Mouse (Mus musculus) embryonic facial prominence, embryonic 10.5 days (tissue): ENCODE measurements around the gene Rnf144b. TPM values are rescaled to one million over a fixed set of nuclear protein-coding genes. Genes with fewer than 3 reads are reported as not detected.
A peak's percentile ranks its signal among the peaks of the same experiment; 100 is the strongest.

Experiments used
- DNase-seq: peaks from one replicate; pipeline ENCODE4 v3.0.0-alpha.2; 2017; ENCODE audit warnings: low spot score
- H3K27ac ChIP-seq: fragments of 300-500 bp; sonication (generic); replicated peaks from 2 replicates; pipeline ENCODE4 v1.5.1; 2016; ENCODE audit warnings: mild to moderate bottlenecking
- H3K27me3 ChIP-seq: fragments of 300-500 bp; sonication (generic); replicated peaks from 2 replicates; pipeline ENCODE4 v1.6.1; 2016; ENCODE audit warnings: low read depth, mild to moderate bottlenecking; ENCODE audit not compliant: poor library complexity, severe bottlenecking
- H3K36me3 ChIP-seq: fragments of 300-500 bp; sonication (generic); replicated peaks from 2 replicates; pipeline ENCODE4 v1.6.1; 2016; ENCODE audit warnings: mild to moderate bottlenecking, moderate library complexity
- H3K4me1 ChIP-seq: fragments of 300-500 bp; sonication (generic); 2 replicates; pipeline ENCODE4 v1.6.1; 2016
- H3K4me3 ChIP-seq: fragments of 300-500 bp; sonication (generic); 2 replicates; pipeline ENCODE4 v1.5.1; 2016; ENCODE audit warnings: mild to moderate bottlenecking, moderate library complexity
- H3K9me3 ChIP-seq: fragments of 300-500 bp; sonication (generic); 2 replicates; pipeline ENCODE4 v1.6.1; 2016; ENCODE audit warnings: mild to moderate bottlenecking
- WGBS: fragments of 180-500 bp; shearing (Covaris S2); methylation state at CpG from one replicate; pipeline ENCODE4 v1.1.7; 2016; 5-methylcytosine and 5-hydroxymethylcytosine counted together
- polyA plus RNA-seq: library from polyadenylated mRNA; unstranded; fragments of >200 nt; fragmentation: Nextera tagmentation; extraction: Ambion mirVana; gene quantifications from 2 replicates; pipeline ENCODE4 v1.2.1, GENCODE M21; 2016

Gene Rnf144b
- polyA plus RNA-seq, 1 experiment from 2014 or later, result 0.90 TPM

DNA sequence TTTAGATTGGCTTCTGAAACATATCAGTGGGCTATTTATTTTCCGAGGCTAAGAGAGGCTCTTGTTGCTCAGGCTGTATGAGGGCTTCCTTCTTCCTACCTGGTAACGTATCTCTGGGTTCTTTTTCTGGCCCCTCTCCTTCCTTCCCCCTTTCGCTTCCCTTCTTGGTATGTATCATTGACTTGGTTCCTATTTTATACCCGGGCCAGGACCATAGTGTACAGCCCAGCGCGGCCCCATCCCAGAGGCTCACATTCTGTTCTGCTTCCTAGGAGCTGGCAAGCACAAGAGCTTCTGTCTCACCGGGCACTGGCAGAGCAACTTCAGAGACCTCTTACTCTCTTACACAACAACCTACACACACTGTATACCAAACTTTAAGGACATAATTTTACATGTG lies 67.5 kb downstream of the Rnf144b start:
- 92% methylated on average over 7 of the region's 7 CpGs for WGBS
- H3K27ac ChIP-seq, result no peak overlapping the region

DNA sequence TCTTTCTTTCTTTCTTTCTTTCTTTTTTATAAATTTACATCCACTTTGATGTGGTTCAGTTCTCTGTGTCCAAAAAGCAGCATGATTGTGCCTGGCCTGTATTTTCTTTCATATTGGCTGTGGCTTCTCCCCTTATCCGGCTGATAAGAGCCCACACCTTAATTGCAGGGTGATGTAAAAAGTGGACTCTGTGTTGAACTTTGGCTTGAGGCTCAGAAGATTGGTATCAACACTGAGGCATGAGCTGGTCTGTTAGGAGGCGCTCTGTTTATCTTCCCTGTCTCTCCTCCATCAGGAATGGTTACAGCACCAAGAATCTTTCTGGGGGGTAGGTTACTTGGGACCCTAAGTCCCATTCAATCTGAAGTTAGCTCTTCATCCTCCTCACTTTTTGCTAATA lies 69.7 kb downstream of the Rnf144b start:
- peaks cover 22% of the 10 kb centered on the region for H3K4me1 ChIP-seq
- DNase-seq, result no peak
- H3K9me3 ChIP-seq, result no peaks in the 10 kb centered on the region
- no peak overlapping the region for H3K27ac ChIP-seq
- no peak overlapping the region for H3K4me3 ChIP-seq
- H3K27me3 ChIP-seq, result peaks cover 43% of the 10 kb centered on the region
- H3K36me3 ChIP-seq, result no peaks in the 10 kb centered on the region
- 77% methylated on average over 2 of the region's 2 CpGs for WGBS

More for the DNA sequence above, 67.5 kb downstream of the Rnf144b start:
- DNase-seq, result no peak
- Histone ChIP-seq H3K9me3 (no peaks in the 10 kb centered on the region), H3K36me3 (no peaks in the 10 kb centered on the region), H3K4me3 (no peak overlapping the region), H3K27me3 (peaks cover 29% of the 10 kb centered on the region), H3K4me1 (peaks cover 25% of the 10 kb centered on the region)

DNA sequence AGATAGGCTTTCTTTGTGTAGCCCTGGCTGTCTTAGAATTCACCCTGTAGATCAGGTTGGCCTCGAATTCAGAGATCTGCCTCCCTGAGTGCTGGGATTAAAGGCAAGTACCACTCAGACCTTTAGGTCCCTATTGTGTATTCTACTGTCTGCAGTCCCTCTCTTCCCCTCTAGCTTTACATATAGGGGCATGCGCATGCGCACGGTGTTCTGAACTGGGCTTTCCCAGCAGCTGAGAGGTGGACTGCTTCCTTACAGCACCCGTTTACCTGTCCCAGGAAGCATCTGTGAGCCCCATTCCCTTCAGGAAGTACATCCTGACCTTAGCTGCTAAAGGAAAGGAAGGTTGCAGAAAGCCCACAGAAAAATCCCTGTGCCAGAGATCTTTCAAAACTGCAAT lies 70.3 kb downstream of the Rnf144b start:
- 76% methylated on average over 5 of the region's 5 CpGs for WGBS
- Histone ChIP-seq H3K27ac (no peak overlapping the region; the same call in 1 of the 2 replicates), H3K27me3 (peaks cover 49% of the 10 kb centered on the region)

DNA sequence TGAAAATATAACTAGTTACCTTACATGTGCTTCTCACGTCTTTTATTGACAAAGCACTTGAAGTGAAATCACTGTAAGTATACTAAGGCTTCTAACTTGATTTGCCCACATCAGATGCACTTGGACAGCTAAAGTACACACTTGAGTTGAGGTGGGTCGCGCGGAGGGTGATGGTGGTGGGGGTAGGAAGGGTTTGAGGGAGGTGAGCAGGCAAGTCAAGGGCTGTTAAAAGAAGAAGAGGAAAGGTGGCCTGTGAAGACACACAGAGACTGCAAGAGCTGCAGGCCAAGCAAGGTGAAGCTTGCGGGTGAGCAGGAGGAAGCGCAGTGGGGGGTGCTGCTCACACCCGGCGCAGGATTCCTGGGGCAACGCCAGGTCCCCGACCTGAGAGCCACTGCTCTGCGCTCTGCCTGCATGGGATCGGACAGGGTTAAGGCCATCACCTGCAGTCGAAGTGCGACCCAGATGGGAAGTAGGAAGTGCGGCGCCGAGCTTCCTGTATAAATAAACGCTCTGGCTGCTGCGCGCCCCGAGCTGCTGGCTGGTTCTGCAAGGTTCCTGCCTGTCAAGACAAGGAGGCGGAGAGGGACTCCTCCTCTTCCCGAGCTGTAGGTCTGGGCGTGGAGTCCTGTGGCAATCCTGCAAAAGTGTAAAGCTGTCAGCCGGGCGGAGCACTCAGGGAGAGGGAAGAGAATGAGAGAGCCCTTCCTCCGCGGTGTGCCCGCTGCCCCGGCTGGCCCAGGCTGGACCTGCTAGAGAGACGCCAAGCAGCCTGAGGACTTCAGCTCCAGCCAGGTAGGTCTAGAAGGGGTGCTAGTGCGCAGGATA lies 71.1 kb downstream of the Rnf144b start:
- WGBS, result 7% methylated on average over 32 of the region's 32 CpGs
- peak overlapping the region; percentile 79 for H3K27ac ChIP-seq
- no peaks in the 10 kb centered on the region for H3K9me3 ChIP-seq
- H3K4me1 ChIP-seq, result peaks cover 22% of the 10 kb centered on the region
- DNase-seq, result peak; percentile 79
- H3K36me3 ChIP-seq, result no peaks in the 10 kb centered on the region
- H3K4me3 ChIP-seq, result peak overlapping the region; percentile 62
- peaks cover 49% of the 10 kb centered on the region for H3K27me3 ChIP-seq

More for the DNA sequence above, 70.3 kb downstream of the Rnf144b start:
- H3K4me1 ChIP-seq, result peaks cover 22% of the 10 kb centered on the region
- no peaks in the 10 kb centered on the region for H3K36me3 ChIP-seq
- H3K9me3 ChIP-seq, result no peaks in the 10 kb centered on the region
- DNase-seq, result peak; percentile 21
- H3K4me3 ChIP-seq, result no peak overlapping the region

DNA sequence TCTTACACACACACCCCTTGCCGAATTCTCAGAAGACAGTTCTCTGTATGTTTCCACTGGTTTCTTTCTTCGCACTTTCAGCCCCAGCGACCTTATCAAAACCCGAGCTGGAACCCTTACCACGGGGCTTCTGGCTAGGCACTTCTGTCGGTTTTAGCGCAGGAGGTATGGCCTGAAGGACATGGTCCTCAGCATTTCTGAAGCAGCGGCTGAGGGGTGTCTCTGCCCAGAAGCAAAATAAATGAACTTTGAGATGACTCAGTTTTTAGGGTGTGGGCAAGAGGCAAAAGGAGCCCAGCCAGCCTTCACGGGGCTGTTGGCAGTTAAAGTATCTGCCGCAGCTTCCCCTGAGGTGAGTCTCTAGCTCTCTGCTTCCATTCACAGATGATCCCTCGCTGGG lies 72.2 kb downstream of the Rnf144b start:
- Histone ChIP-seq H3K27me3 (peaks cover 49% of the 10 kb centered on the region), H3K27ac (no peak overlapping the region), H3K9me3 (no peaks in the 10 kb centered on the region), H3K4me3 (peak overlapping the region; percentile 62), H3K4me1 (peaks cover 22% of the 10 kb centered on the region), H3K36me3 (no peaks in the 10 kb centered on the region)
- no peak for DNase-seq
- WGBS, result 27% methylated on average over 11 of the region's 11 CpGs

DNA sequence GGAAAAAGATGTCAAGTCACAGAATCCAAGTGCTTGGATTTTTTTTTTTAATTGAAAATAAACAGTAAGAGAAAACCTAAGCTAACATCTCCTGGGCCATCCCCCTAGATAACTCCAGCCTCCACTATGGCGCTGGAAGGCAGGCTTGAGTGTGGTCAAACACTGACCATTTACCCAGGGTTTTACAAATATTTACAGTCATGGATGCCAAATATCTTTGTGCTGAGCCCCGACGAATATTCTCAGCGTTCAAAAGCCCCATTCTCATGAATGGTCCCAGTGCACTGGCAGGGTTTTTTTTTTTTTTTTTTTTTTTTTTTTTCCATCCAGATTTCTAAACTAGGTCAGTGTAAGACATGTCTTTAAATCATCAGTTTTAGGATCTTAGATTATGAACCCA lies 73.0 kb downstream of the Rnf144b start:
- no peak for DNase-seq
- H3K9me3 ChIP-seq, result no peaks in the 10 kb centered on the region
- H3K36me3 ChIP-seq, result no peaks in the 10 kb centered on the region
- peaks cover 49% of the 10 kb centered on the region for H3K27me3 ChIP-seq
- peaks cover 22% of the 10 kb centered on the region for H3K4me1 ChIP-seq
- WGBS, result 75% methylated on average over 4 of the region's 4 CpGs
- no peak overlapping the region for H3K27ac ChIP-seq
- H3K4me3 ChIP-seq, result no peak overlapping the region

DNA sequence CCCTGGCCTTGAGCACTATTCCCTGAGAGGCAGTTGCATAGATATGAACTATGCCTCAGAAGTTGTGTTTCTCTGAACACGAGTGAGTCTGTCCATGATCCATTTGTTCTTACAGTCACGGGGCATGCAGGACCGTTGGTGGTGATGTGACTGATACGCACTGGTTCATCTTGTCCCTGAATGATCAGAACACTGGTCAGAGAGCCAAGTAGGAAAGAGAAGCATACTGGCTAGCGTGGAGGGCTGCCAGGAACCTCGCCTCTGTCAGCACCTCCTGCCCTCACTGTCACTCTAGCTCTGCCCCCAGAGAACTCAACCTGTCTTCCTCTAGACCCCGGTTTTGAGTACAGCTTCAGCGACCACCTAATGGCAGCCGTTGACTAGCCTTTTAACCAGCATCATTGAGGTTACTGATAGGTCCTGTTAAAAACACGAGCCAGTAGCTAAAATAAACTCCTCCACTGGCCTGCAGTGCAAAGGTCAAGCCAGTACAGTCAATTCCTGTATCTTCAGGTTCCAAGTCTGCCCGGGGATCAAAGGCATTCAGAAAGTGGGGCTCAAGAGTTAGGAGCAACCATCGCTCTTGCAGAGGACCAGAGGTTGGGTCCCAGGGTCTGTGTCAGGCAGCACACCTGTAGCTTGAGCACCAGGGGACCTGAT lies 77.7 kb downstream of the Rnf144b start:
- 79% methylated on average over 12 of the region's 12 CpGs for WGBS
- Histone ChIP-seq H3K36me3 (no peaks in the 10 kb centered on the region), H3K9me3 (no peaks in the 10 kb centered on the region), H3K27me3 (peaks cover 18% of the 10 kb centered on the region), H3K4me3 (no peak overlapping the region), H3K27ac (no peak overlapping the region), H3K4me1 (peaks cover 13% of the 10 kb centered on the region)
- DNase-seq, result no peak

DNA sequence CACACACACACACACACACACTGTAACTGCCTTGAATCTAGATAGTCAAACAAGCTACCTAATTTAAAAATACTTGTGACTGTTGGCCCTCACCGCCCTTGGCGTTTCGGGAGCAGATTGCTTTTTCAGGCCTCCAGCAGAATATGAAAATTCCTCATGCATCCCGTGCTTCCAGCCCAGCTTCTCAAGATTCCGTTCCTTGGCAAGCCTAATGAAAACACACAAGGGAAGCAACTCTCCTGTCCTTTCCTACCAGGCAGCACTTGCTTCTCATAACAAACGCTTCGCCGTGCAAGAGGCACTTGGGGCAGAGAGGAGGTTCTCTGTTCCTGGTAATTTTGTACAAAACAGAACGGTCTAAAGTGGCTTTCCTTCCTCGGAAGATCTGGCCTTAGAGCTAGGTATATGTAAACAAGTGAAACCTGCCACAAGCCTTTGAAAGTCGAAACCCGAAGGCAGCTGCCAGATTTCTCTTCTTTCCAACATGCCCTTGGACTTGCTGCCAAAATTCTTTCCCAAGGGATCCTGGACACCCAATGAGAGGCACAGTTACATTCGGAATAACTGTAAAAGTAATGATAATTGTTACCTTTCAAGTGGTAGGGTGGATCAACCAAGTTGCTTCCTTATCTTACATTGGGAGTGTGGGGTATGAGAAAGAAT lies 79.6 kb downstream of the Rnf144b start:
- peaks cover 13% of the 10 kb centered on the region for H3K4me1 ChIP-seq
- H3K36me3 ChIP-seq, result no peaks in the 10 kb centered on the region
- H3K27me3 ChIP-seq, result peaks cover 6% of the 10 kb centered on the region
- 72% methylated on average over 13 of the region's 13 CpGs for WGBS
- no peak overlapping the region for H3K4me3 ChIP-seq
- no peak overlapping the region for H3K27ac ChIP-seq
- H3K9me3 ChIP-seq, result peaks cover 6% of the 10 kb centered on the region
- DNase-seq, result no peak

DNA sequence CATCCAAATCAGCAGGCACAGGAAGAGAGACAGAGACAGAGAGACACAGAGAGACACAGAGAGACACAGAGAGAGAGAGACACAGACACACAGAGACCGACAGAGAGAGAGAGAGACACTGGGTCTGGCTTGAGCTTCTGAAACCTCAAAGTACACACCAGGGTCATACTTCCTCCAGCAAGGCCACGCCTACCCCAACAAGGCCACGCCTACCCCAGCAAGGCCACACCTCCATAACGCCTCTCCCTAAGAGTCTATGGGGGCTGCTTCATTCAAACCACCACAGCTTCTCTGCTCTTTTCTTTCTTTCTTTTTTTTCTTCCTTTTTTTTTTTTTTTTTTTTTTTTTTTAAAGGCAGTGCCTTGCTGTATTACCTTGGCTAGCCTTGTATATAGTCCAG lies 88.0 kb downstream of the Rnf144b start:
- 86% methylated on average over 4 of the region's 4 CpGs for WGBS
- Histone ChIP-seq H3K9me3 (peaks cover 6% of the 10 kb centered on the region), H3K36me3 (no peaks in the 10 kb centered on the region), H3K4me1 (no peaks in the 10 kb centered on the region), H3K27me3 (no peaks in the 10 kb centered on the region), H3K4me3 (no peak overlapping the region), H3K27ac (no peak overlapping the region)
- DNase-seq, result no peak

DNA sequence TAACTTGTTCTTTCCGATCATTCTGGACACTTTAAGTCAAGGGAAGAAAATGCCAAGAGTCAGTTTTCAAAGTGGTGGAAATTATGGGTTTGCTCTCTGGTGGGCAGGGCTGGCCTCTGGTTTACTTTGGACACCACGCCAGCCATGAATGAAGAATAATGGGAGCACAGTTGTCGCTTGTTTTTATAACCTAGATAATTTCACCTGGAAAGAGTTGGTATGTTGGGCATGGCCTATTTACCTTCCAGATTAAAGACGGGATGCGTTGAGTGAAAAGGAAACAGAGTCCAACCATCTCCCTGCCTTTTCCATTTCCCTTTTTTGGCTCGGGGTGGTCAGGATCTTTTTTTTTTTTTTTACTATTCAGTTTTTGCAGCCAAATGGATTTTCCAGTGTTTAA lies 88.5 kb downstream of the Rnf144b start:
- H3K9me3 ChIP-seq, result peaks cover 6% of the 10 kb centered on the region
- no peaks in the 10 kb centered on the region for H3K27me3 ChIP-seq
- 72% methylated on average over 6 of the region's 6 CpGs for WGBS
- no peaks in the 10 kb centered on the region for H3K36me3 ChIP-seq
- H3K27ac ChIP-seq, result no peak overlapping the region
- no peak overlapping the region for H3K4me3 ChIP-seq
- H3K4me1 ChIP-seq, result 0 out of 2 replicates have a peak, but pooled peaks cover 3% of the 10 kb centered on the region
- no peak for DNase-seq

DNA sequence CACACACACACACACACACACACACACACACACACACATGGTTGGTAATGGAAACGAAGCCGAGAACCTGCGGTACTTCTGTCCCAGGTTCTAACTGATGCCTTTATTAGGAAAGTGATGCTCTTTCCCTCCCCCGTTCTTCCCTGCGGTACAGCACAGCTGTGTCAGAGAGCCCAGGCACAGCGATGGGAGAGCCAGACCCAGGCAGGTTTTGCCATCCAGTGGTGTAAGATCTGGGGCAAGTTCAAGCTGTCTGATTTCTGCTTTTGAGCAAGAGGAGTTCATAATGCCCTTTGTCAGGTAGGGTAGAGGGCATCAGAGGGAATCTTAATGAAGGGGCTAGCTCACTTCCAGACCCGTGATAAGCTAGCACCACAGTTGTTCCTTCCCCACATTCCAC lies 89.1 kb downstream of the Rnf144b start:
- no peaks in the 10 kb centered on the region for H3K27me3 ChIP-seq
- H3K4me1 ChIP-seq, result 0 out of 2 replicates have a peak, but pooled peaks cover 3% of the 10 kb centered on the region
- DNase-seq, result no peak
- no peak overlapping the region for H3K27ac ChIP-seq
- H3K9me3 ChIP-seq, result peaks cover 2% of the 10 kb centered on the region
- no peaks in the 10 kb centered on the region for H3K36me3 ChIP-seq
- no peak overlapping the region for H3K4me3 ChIP-seq
- WGBS, result 79% methylated on average over 7 of the region's 7 CpGs

DNA sequence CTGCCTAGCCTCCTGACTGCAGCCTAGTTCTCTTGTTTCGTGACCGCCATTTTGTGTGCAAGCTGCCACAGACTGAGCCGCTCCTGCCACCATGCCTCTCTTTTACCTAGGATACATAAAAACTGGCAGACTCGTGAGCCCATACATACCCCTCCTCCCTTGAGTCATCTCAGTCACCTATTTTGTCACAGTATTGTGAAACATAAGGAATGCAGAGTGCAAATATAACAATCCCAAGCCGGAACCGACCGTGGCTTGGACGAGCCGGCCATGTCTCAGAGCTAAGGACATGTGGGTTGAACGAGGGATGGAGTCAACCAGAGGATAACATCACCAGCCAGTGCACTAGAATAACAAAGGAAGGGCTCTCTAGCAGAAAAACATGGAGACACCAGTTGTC lies 91.4 kb downstream of the Rnf144b start:
- H3K27ac ChIP-seq, result no peak overlapping the region
- H3K36me3 ChIP-seq, result no peaks in the 10 kb centered on the region
- no peaks in the 10 kb centered on the region for H3K9me3 ChIP-seq
- no peaks in the 10 kb centered on the region for H3K27me3 ChIP-seq
- peaks cover 8% of the 10 kb centered on the region for H3K4me1 ChIP-seq
- 94% methylated on average over 10 of the region's 10 CpGs for WGBS
- no peak overlapping the region for H3K4me3 ChIP-seq
- DNase-seq, result no peak
